Mouse (Mus musculus): ENCODE data around the gene Nr1h3.
"Not testable (repeated sequence)": the region's sequence is repeated elsewhere in the genome, so short reads cannot be mapped to it uniquely, and the experiment has no call there.

Nr1h3 gene

DNA sequence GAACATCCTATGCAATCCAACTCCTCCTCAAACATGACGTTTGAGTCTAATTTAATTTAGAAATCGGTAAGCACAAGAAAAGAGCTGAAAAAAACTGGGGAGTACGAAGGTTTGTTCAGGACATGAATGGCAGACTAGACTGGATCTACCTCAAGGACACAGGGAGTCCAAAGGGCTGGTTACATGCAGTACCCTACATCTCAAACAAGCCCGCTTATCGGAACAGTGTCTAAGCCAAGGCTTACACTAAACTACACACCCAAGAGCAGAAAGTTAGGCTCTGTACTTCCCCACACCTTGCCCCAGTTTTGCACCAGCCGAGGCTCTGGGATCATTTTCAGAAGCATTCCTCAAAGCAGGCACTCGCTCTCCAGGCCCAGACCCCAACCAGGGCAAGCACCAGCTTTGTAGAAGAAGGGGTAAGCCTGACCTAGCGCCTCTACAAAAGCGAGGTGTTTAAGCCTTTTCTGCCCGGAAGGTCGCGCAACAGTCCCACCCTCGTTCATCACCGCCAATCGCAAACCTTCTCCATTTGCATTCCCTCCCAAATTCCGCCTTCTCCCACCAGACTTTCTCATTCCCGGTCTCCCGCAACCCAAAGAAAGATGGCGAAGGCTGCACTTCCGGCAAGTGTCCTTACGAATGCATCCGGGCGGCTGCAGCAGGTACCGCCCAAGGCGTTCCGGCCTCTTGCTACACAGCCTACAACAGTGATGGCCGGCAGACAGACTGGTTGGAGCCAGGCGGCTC lies at the start of gene Nr1h3, which contains the start of gene Acp2:
TSS of gene Nr1h3 (minus strand) at position 613 of the 750 bp plus-strand sequence.
TSS of gene Acp2 (plus strand) at position 664 of the 750 bp plus-strand sequence.
- peak; percentile 97 for DNase-seq (ENCODE audit: low read depth, low spot score)

DNA sequence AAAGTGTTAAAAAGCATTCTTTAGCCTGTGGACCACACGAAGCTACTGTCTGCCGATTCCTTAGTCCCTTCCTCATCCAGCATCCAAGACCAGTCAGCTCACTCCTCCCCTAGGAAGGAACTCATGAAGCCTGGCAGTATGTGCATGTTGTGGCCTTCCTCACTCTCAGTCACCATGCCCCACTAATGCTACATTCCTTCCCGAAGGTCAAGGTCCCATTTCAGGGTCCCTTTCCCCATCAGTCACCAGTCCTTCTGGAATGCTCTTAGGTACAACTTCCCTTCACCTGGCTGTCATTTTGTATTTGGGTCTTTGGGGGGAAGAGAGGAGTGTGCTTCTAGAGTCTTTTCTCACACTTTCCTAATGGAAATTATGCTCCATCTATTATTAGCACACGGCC lies 49.4 kb upstream of the Nr1h3 start:
- no peak for DNase-seq (ENCODE audit: low read depth, low spot score)

DNA sequence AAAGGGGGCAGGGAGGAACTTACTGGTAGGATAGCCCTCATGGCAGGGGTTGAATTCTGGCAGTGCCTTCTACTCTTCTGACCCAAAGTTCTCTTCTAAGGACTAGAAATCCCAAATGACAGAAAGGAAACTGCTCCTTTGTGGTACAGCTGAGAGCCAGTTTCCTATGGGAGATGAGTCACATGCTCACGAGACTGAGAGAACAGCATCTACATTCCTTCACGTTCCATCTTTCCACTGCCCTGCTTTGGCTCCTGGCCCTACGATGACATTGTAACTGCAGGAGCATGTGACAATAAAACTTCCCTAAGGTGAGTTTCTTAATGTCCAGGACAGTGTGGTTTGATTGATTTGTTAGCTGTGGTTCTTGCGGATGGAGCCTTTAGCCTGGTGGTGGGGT lies 45.7 kb upstream of the Nr1h3 start:
- no peak for DNase-seq (ENCODE audit: low read depth, low spot score)

GRCm38 (mm10) chr2:91244557-91245228 lies 42.1 kb upstream of the Nr1h3 start:
- no peak for DNase-seq (ENCODE audit: low read depth, low spot score)

DNA sequence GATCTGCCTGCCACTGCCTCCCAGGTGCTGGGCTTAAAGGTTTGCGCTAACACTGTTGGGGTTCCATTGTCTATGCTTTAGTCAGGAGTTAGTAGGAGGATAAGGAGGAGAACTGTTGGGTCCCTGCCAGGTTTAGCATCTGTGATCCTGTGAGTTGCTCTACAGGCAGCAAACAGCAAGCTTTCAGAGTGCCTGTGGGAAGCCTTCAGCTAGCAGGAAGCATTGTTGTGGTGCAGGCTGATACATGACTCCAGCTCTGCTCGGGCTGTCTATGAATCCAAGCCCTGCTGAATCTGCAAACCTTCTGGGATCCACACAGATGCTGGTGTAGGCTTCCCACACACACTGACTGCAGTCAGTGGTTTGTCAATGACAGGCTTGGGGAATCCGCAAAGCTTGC lies 40.8 kb upstream of the Nr1h3 start:
- no peak for DNase-seq (ENCODE audit: low read depth, low spot score)

DNA sequence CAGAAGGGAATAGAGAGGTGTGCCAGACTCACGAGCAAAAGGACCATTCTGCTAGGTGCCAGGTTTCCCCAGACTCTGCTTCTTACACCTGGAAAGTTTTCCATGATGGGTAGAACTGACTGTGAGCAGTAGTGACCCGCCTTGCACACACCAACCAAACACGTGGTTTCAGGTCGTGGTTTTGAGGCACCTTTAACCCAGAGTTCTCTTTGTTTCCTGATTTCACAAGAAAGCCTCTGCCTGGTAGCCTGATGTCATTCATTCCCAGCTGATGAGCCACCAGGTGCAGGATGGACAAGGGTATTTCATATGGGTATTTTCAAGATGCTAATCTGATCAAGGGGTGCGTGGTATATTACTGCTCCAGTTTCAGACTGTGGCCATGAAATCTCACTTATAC lies 39.9 kb upstream of the Nr1h3 start:
- no peak for DNase-seq (ENCODE audit: low read depth, low spot score)

GRCm38 (mm10) chr2:91237511-91238080 lies 35.0 kb upstream of the Nr1h3 start:
- DNase-seq (ENCODE audit: low read depth, low spot score): not testable (repeated sequence)

DNA sequence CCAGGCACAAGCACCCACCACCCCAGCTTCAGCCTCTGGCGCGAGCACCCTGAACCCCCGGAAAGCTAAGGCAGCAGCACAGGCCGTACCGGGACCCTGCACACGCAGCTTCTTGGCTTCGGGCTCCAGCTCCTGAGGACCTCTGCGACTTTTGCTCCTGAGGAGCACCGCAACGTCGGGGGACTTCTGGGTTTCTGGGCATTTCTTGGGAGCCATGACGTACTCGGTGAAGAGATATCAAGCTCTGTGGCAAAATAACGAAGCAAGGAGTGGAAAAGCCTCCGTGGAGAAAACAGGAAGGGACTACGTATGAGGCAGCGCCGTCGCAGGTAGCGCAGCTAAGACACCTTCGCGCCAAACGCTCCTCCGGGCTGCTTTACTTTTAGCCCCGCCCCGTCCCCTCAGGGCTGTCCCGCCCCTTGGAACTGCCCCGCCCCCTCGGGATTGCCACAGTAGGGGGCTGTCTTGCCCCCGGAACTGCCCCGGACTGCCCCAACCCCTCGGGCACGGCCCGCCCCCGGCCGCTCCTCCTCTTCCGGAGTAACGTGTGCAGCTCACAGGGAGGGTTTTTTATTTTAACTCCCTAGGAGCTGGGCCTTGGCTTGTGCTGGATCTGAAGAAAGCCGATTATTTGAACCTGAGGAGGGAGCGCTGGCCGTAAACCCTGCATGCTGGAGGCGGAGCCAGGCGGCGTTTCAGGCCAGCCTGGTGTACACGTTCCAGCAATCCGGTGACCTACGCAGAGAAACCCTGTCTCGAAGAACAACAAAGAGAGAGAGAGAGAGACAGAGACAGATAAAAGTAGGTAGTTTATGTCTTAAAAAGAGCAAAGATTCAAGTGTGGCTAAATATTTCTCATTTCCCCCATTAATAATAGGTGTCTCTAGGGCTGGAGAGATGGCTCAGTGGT lies 34.2 kb upstream of the Nr1h3 start, which contains the start of gene Ddb2:
TSS of gene Ddb2 (minus strand) at position 382 of the 910 bp plus-strand sequence.
- peak; percentile 96 for DNase-seq (ENCODE audit: low read depth, low spot score)

DNA sequence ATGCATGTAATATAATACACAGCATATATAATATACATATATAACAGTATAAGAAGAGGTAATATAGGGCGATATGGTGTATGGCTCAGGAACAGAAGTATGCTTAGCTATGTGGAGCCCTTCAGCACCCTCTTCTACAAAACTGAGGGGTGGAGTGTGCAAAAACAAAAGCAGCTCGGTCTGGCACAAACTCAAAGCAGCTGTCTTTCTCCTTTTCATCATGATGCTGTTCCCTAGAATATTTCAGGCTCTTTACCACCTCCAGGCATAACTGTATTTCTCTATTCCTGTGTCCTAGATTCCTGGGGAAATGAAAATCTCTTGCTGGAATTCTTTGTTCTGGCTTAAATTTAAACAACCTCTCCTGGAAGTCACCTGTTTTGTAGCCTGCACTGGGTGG lies 27.1 kb upstream of the Nr1h3 start:
- DNase-seq (ENCODE audit: low read depth, low spot score): no peak

DNA sequence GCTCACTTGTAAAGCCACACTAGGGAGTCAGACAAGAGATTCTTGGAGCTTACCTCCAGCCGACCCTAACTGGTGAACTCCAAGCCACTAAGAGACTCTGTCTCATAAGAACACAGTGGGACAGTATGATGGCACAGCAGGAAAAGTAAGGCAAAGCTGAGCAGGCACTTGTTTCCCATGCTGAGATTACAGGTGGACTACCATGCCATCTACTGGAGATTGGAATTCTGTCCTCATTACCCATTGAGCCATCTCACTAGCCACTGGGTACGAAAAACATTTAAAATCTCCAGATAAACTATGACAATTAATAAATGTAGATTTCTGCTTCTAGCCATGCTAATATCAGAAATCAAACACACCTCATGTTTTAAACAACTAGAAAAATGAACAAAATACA lies 21.0 kb upstream of the Nr1h3 start:
- no peak for DNase-seq (ENCODE audit: low read depth, low spot score)

GRCm38 (mm10) chr2:91220501-91220900 lies 17.9 kb upstream of the Nr1h3 start:
- DNase-seq (ENCODE audit: low read depth, low spot score): no peak

DNA sequence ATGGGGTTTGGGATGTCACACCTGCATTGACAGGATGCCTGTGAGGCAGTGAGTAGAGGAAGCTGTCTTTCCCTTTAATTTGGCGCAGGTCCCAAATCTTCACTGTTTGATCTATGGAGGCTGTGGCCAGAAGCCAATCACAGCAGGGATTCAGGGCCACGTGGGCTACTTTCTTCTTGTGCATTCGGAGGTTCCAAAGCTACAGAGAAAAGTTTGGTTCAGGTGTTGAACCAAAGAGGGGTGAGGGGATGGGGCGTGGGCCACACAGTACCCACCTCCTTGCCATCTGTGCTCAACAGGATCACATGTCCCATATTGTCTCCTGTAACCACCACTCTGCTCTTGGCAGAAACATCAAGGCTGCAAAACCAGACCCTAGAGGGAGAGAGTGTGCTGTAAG lies 14.4 kb upstream of the Nr1h3 start:
- no peak for DNase-seq (ENCODE audit: low read depth, low spot score)

- no peak for DNase-seq (ENCODE audit: low read depth, low spot score)
These were observed 10.7 kb upstream of the Nr1h3 start for GRCm38 (mm10) chr2:91213311-91213710.

GRCm38 (mm10) chr2:91206254-91206775 lies 3.7 kb upstream of the Nr1h3 start:
- DNase-seq (ENCODE audit: low read depth, low spot score): no peak

DNA sequence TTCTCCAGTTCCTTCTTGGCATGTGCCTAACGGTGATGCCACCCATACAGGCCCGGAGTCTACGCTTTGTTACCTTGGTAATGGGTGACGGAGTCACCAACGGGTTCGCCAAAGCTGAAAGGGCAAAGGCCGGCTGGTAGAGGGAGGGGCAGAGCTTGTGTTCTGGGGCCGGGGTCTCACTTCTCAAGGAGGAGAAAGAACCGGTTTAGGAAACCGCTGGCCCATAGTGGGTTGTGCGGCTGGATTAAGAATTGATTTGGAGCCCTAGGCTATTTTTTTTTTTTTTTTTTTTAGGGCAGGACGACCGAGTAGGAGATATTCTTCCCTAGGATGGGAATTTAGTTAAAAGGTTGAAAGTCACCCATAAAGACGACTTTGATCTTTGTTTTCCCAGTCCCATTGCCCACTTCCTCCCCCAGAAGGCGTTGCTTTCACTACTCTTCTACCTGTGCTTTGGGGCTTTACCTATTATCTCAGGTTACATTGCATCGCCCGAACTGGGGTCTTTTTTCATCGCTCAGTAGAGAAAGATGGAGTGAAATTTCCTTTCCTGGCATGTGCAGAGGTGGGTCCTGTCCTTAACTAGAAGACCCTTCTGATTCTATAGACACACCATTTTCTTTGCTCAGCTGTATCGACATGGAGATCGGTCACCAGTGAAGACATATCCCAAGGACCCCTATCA lies 480 bp upstream of the Nr1h3 start:
- no peak for DNase-seq (ENCODE audit: low read depth, low spot score)

DNA sequence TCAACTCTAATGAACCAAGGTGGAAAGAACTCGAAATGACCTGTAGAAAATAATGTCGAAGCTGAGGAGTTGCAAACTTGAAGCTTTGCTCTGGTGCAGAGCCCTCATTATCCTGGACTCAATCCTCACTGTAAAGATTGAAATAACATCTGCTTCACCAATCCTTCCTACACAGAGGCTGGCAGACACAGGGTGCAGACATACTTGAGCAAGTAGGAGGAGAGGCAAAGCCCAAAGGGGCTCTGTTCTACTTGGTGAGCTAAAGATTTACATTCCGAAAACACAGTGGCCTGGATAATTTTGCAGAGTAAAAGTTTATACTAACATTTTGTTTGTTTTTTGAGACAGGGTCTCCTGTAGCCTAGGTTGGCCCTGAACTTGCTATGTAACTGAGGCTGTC lies 3.7 kb downstream of the Nr1h3 start:
- DNase-seq (ENCODE audit: low read depth, low spot score): no peak

GRCm38 (mm10) chr2:91196577-91197001 lies 6.0 kb downstream of the Nr1h3 start:
- no peak for DNase-seq (ENCODE audit: low read depth, low spot score)

GRCm38 (mm10) chr2:91194624-91195332 lies 7.9 kb downstream of the Nr1h3 start:
- peak; percentile 70 for DNase-seq (ENCODE audit: low read depth, low spot score)

GRCm38 (mm10) chr2:91190501-91190900 lies 12.1 kb downstream of the Nr1h3 start:
- DNase-seq (ENCODE audit: low read depth, low spot score): no peak

DNA sequence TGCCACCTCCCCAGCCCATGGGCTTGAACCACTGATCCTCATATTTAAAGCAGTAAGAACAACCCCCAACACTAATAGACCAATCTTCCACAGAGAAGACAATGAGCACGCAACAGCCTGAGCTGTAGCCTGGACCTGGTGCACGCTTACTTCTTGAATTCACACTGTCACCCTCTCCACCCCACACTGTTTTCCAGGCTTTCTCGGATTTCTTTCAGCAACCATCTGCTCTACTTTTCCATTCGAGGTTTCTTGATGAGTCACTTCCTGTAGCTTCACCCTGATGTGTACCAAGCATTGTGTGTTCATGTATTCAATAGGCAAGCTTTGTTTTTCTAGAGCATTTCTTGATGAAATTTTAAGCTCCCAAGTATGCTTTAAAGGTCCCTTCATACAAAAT lies 15.2 kb downstream of the Nr1h3 start:
- DNase-seq (ENCODE audit: low read depth, low spot score): no peak

Data from mesoderm, embryonic 11.5 days (tissue).